Mouse (Mus musculus): Measurements from ENCODE around the gene 5730480H06Rik.

The 5730480H06Rik gene

GRCm38 (mm10) chr5:48421957-48422356 is 94.2 kb downstream of the 5730480H06Rik start:
- DNase-seq (ENCODE audit: low spot score): no peak

GRCm38 (mm10) chr5:48430459-48430858 is 102.7 kb downstream of the 5730480H06Rik start:
- peak; percentile 79 for DNase-seq (ENCODE audit: low spot score)

- no peak for DNase-seq (ENCODE audit: low spot score)
Observed at GRCm38 (mm10) chr5:48448888-48449287, 121.1 kb downstream of the 5730480H06Rik start.

DNA sequence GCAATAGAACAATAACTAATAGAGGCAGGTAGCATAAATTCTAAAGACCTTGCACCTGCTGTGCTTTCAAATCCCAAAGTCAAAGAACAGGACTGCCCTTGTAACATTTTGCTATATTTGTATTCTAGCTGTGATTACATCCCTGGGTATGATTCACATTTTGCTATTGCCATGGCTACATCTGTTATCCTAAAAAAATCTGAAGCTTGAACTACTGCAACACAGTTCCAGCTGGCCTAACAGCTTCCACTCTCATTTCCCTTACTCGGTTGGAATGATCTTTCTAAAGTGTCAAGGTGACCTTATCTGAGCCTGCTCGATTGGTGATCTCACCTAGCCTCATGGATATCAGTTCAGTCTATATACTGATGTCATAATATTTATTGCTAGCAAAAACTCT is 132.5 kb downstream of the 5730480H06Rik start:
- DNase-seq (ENCODE audit: low spot score): no peak
